Mouse (Mus musculus) olfactory bulb, adult 2 months (tissue): ENCODE data around the gene Me1. TPM values are rescaled to one million over a fixed set of nuclear protein-coding genes. Genes with fewer than 3 reads are reported as not detected.

Source experiments
- H3K27ac ChIP-seq: fragments of 200-500 bp; 2 replicates; pipeline ENCODE4 v1.5.1; 2012; ENCODE audit warnings: low read depth, low read length; ENCODE audit not compliant: insufficient read depth
- H3K4me1 ChIP-seq: fragments of 200-500 bp; 2 replicates; pipeline ENCODE4 v1.6.1; 2012; ENCODE audit warnings: low read length; ENCODE audit not compliant: control insufficient read depth, insufficient read depth
- H3K4me3 ChIP-seq: fragments of 200-500 bp; 2 replicates; pipeline ENCODE4 v1.5.1; 2012; ENCODE audit warnings: mild to moderate bottlenecking, low read depth, low read length, moderate library complexity; ENCODE audit not compliant: insufficient read depth
- CTCF ChIP-seq: fragments of 200-500 bp; IDR thresholded peaks from 2 replicates; pipeline ENCODE4 v1.5.1; 2012; ENCODE audit warnings: low read depth, mild to moderate bottlenecking, low read length, moderate library complexity; ENCODE audit not compliant: insufficient read depth
- POLR2A ChIP-seq: fragments of 200-500 bp; IDR thresholded peaks from 2 replicates; pipeline ENCODE4 v1.6.1; 2012; ENCODE audit warnings: mild to moderate bottlenecking, low read depth, low read length, moderate library complexity; ENCODE audit not compliant: insufficient read depth
- WGBS: fragments of 180-500 bp; shearing (Covaris S2); methylation state at CpG from one replicate; pipeline ENCODE4 v1.1.7; 2018; 5-methylcytosine and 5-hydroxymethylcytosine counted together
- polyA plus RNA-seq: library from polyadenylated mRNA; stranded (reverse); fragments of >200 nt; gene quantifications from 2 replicates; pipeline ENCODE4 v1.2.4, GENCODE M21; 2012; ENCODE audit warnings: low replicate concordance; ENCODE audit not compliant: missing spikeins, insufficient read depth, insufficient read length

Gene Me1
- polyA plus RNA-seq, 1 experiment = not detected

DNA sequence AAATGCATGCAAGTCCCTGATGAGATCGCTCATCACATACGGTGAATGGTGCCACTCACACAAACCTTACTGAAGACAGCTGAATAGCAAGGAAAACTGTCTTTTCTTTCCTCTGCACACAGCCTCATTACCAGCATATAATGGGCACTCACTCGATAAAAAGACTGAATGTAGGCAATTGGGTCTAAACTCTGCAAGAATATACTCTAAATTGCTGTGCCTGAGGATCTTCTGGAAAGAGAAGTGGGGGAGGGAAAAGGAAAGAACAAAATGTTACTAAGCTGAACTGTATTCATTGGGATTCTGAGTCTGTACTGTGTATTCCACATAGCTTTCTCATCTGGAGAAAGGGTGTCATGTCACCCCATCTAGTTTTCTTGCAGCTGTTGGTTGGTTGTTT lies 152.3 kb downstream of the Me1 start:
- 26% methylated on average over 3 of the region's 3 CpGs for WGBS
- H3K4me1 ChIP-seq = no peaks in the 10 kb centered on the region
- no peak for TF ChIP-seq CTCF
- TF ChIP-seq POLR2A = no peak

DNA sequence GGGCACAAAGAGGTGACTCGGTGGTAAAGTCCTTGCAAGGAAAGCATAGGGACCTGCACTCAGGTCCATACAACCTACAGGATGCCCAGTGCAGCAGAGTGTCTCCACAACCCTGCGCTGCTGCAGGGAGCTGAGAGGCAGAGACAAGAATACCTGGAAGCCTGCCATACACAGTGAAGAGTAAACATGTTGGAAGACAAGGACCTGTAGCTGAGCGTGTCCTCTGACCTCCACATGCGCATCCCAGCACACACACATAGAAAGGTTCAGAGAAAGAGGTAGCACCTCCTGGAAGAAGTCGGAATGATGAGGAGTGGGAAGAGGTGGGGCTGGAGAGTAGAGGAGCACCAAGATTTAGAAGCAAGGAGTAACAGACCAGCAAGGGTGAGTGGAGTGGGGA lies 161.7 kb downstream of the Me1 start:
- TF ChIP-seq CTCF (no peak), POLR2A (no peak)
- 92% methylated on average over 5 of the region's 5 CpGs for WGBS
- Histone ChIP-seq H3K4me3 (no peak overlapping the region), H3K27ac (no peak overlapping the region), H3K4me1 (no peaks in the 10 kb centered on the region)

More for the DNA sequence above, 152.3 kb downstream of the Me1 start:
- Histone ChIP-seq H3K27ac (no peak overlapping the region), H3K4me3 (no peak overlapping the region)

Other genes starting within 250 kb of the Me1 start
- not detected in 2 replicates for gene Ube2cbp, start 231.0 kb downstream of the Me1 start, polyA plus RNA-seq
- not detected in 2 replicates for gene Dop1a, start 228.8 kb downstream of the Me1 start, polyA plus RNA-seq
- gene Pgm3, start 124.1 kb downstream of the Me1 start, polyA plus RNA-seq = not detected in 2 replicates
- gene Rwdd2a, start 124.0 kb downstream of the Me1 start, polyA plus RNA-seq = not detected in 2 replicates
- gene Prss35, start 47.7 kb upstream of the Me1 start, polyA plus RNA-seq = not detected in 2 replicates
- 110 and 627 TPM in 2 replicates for gene Snap91, start 184.7 kb upstream of the Me1 start, polyA plus RNA-seq